Mouse (Mus musculus): ENCODE data around the gene Pnp. TPM values are rescaled to one million over a fixed set of nuclear protein-coding genes. Genes with fewer than 3 reads are reported as not detected.
"Not testable (repeated sequence)": the region's sequence is repeated elsewhere in the genome, so short reads cannot be mapped to it uniquely, and the experiment has no call there.

Gene Pnp
- polyA plus RNA-seq, 1 experiment from 2014 or later, result 28.2 TPM

DNA sequence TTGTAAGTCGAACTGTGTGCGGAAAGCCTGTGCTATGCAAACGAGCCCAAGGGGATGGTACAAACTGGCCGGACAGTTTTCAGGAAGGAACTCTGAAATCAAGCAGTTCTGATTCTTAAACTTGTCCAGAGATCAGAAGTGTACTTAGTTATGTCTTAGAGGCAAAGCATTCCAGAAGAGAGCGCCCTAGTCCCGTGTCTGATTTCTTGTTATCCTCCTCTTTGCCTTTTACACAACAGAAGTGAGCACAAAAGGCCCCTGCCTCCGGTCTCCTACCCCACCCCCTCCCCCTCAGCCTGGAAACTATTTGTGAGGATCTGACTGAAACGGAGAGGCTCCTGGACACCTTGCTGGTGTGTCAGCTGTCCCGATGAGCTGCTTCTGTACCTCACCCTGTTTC is 45.8 kb downstream of the Pnp start:
- ATAC-seq, result no peak
- no peak overlapping the region for H3K9ac ChIP-seq (ENCODE audit: low read length)

DNA sequence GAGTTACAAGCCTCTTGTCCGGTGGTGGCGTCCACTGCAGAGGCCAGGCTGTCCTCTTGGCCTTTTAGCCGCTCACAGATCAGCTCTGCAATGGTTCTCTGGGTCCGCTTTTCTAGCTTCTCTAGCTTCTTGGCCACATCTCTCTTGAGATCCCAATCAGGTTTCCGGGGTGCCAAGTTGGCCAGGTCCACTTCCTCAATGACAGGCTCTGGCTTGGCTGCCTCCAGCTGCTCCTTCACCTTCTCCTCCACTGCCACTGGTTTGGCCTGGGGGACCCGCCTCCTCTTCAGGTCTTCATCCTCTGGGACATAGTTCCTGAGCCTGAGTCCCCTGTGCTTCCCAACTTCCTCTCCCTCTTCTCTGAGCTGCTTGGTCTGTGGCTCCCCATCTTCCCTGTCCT is 47.6 kb downstream of the Pnp start:
- H3K4me2 ChIP-seq (ENCODE audit: low read length); DNase-seq (ENCODE audit: low spot score); H3K4me3 ChIP-seq (ENCODE audit: low read depth, low read length); H3K9ac ChIP-seq (ENCODE audit: low read length); H3K9me3 ChIP-seq (replicated peaks; ENCODE audit: control insufficient read depth, low read length); H3K27ac ChIP-seq (ENCODE audit: low read depth, low read length); H3K4me1 ChIP-seq (ENCODE audit: control insufficient read depth, insufficient read depth, low read length); H3K36me3 ChIP-seq (ENCODE audit: control insufficient read depth, insufficient read depth, low read length); ATAC-seq; H3K27me3 ChIP-seq (replicated peaks; ENCODE audit: control insufficient read depth, insufficient read depth, low read length): not testable (repeated sequence)
- 95% methylated on average over 6 of the region's 6 CpGs for WGBS

More for the DNA sequence above, 45.8 kb downstream of the Pnp start:
- H3K4me2 ChIP-seq (ENCODE audit: low read length), result 0 out of 2 replicates have a peak overlapping the region, but pooled peaks have one; percentile 5
- 8% methylated on average over 9 of the region's 9 CpGs for WGBS
- no peak overlapping the region for H3K27ac ChIP-seq (ENCODE audit: low read depth, low read length)
- H3K4me3 ChIP-seq (ENCODE audit: low read depth, low read length), result no peak overlapping the region
- peak; percentile 20 for DNase-seq (ENCODE audit: low spot score)
- no peaks in the 10 kb centered on the region for H3K4me1 ChIP-seq (ENCODE audit: control insufficient read depth, insufficient read depth, low read length)
- no peaks in the 10 kb centered on the region for H3K27me3 ChIP-seq (replicated peaks; ENCODE audit: control insufficient read depth, insufficient read depth, low read length)
- H3K36me3 ChIP-seq (ENCODE audit: control insufficient read depth, insufficient read depth, low read length), result no peaks in the 10 kb centered on the region
- H3K9me3 ChIP-seq (replicated peaks; ENCODE audit: control insufficient read depth, low read length), result no peaks in the 10 kb centered on the region

DNA sequence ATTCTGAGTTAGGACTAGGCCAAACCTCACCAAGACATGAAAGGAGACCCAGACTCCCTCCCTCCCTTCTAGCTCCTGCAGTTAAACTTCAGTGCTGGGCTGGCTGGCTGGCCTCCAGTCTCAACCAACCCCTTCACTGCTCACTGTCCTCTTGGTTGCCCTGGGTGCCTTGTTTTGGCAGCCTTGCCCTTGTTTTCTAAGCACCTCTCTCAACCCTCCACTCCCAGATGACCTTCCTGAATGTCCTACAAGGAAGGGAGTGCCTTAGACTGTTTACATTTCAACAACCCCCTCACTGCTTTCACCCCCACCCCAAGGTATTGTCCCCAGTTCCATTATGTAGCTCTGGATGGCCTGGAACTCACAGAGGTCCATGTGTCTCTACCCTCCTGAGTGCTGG is 48.7 kb downstream of the Pnp start:
- H3K4me2 ChIP-seq (ENCODE audit: low read length), result no peak overlapping the region
- no peaks in the 10 kb centered on the region for H3K9me3 ChIP-seq (replicated peaks; ENCODE audit: control insufficient read depth, low read length)
- H3K9ac ChIP-seq (ENCODE audit: low read length), result no peak overlapping the region
- ATAC-seq (no peak), DNase-seq (ENCODE audit: low spot score) (no peak)
- no peaks in the 10 kb centered on the region for H3K27me3 ChIP-seq (replicated peaks; ENCODE audit: control insufficient read depth, insufficient read depth, low read length)
- no peaks in the 10 kb centered on the region for H3K36me3 ChIP-seq (ENCODE audit: control insufficient read depth, insufficient read depth, low read length)
- no peak overlapping the region for H3K4me3 ChIP-seq (ENCODE audit: low read depth, low read length)
- no peak overlapping the region for H3K27ac ChIP-seq (ENCODE audit: low read depth, low read length)
- H3K4me1 ChIP-seq (ENCODE audit: control insufficient read depth, insufficient read depth, low read length), result no peaks in the 10 kb centered on the region

DNA sequence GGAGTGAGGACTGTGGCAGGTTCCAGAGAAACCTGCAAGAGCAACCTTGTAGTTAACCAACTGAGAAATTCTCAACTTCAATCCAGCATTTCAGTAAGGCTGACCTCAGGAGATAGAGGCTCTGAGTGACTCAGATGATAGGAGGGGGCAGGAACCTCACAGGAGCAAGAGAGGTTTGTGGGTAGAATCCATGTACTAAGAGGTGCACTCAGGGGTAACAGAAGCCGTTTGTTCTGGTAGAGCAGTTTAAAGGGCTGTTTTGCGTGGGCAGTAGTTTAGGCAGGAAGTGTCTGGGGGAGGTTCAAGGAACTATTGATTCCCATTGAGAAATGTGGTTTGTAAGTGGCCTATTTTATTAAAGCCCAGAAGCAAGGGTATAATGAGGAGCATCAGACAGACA is 50.3 kb downstream of the Pnp start:
- H3K4me1 ChIP-seq (ENCODE audit: control insufficient read depth, insufficient read depth, low read length), result no peaks in the 10 kb centered on the region
- H3K36me3 ChIP-seq (ENCODE audit: control insufficient read depth, insufficient read depth, low read length), result no peaks in the 10 kb centered on the region
- no peaks in the 10 kb centered on the region for H3K9me3 ChIP-seq (replicated peaks; ENCODE audit: control insufficient read depth, low read length)
- ATAC-seq (no peak), DNase-seq (ENCODE audit: low spot score) (no peak)
- H3K27ac ChIP-seq (ENCODE audit: low read depth, low read length), result no peak overlapping the region
- no peak overlapping the region for H3K9ac ChIP-seq (ENCODE audit: low read length)
- 57% methylated on average over 2 of the region's 2 CpGs for WGBS
- no peaks in the 10 kb centered on the region for H3K27me3 ChIP-seq (replicated peaks; ENCODE audit: control insufficient read depth, insufficient read depth, low read length)
- no peak overlapping the region for H3K4me2 ChIP-seq (ENCODE audit: low read length)
- no peak overlapping the region for H3K4me3 ChIP-seq (ENCODE audit: low read depth, low read length)

DNA sequence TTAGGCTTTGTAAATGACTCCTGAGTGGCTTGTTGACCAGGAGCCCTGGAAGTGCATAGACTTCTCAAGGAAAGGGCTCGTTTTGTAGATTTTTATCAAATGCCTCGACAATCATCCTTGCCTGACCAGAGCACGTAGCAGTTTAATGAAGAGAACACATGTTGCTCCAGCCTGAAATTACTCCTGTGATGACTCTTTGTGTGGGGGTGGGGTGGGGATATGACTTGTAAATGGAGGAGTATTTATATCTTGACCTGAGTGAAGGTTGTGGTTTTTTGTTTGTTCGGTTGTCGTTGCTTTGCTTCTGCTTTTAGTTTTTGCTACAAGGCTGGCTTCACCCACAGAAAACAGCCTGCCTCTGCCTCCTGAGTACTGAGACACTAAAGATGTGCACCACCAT is 51.0 kb downstream of the Pnp start:
- Histone ChIP-seq H3K27ac (ENCODE audit: low read depth, low read length) (no peak overlapping the region), H3K36me3 (ENCODE audit: control insufficient read depth, insufficient read depth, low read length) (no peaks in the 10 kb centered on the region), H3K4me2 (ENCODE audit: low read length) (no peak overlapping the region), H3K4me3 (ENCODE audit: low read depth, low read length) (no peak overlapping the region), H3K4me1 (ENCODE audit: control insufficient read depth, insufficient read depth, low read length) (no peaks in the 10 kb centered on the region), H3K9me3 (replicated peaks; ENCODE audit: control insufficient read depth, low read length) (no peaks in the 10 kb centered on the region), H3K27me3 (replicated peaks; ENCODE audit: control insufficient read depth, insufficient read depth, low read length) (no peaks in the 10 kb centered on the region), H3K9ac (ENCODE audit: low read length) (no peak overlapping the region)
- DNase-seq (ENCODE audit: low spot score) (no peak), ATAC-seq (no peak)
- WGBS, result 93% methylated on average over 5 of the region's 5 CpGs

DNA sequence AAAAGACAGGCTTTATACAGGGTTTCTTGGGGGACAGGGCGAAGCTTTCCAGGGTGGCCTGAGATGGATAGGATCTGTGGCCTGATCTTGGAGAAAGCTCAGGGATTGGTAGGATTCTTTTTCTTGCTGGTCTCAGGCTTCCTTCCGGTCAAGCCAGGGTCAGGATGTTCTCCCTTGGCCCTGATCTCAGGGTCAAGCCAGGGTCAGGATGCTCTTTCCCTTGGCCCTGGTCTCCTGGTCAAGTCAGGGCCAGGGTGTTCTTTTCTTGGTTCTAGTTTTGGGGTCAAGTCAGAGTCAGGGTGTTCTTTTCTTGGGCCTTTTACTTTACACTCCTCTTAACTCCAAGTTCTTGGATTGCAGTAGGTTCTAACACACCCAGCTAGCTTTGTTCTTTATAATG is 56.8 kb downstream of the Pnp start:
- Histone ChIP-seq H3K36me3 (ENCODE audit: control insufficient read depth, insufficient read depth, low read length) (no peaks in the 10 kb centered on the region), H3K9ac (ENCODE audit: low read length) (no peak overlapping the region), H3K9me3 (replicated peaks; ENCODE audit: control insufficient read depth, low read length) (no peaks in the 10 kb centered on the region), H3K27me3 (replicated peaks; ENCODE audit: control insufficient read depth, insufficient read depth, low read length) (no peaks in the 10 kb centered on the region), H3K27ac (ENCODE audit: low read depth, low read length) (no peak overlapping the region), H3K4me3 (ENCODE audit: low read depth, low read length) (no peak overlapping the region), H3K4me1 (ENCODE audit: control insufficient read depth, insufficient read depth, low read length) (no peaks in the 10 kb centered on the region), H3K4me2 (ENCODE audit: low read length) (no peak overlapping the region)
- DNase-seq (ENCODE audit: low spot score) (no peak), ATAC-seq (no peak)
- WGBS, result 95% methylated on average over 2 of the region's 2 CpGs

DNA sequence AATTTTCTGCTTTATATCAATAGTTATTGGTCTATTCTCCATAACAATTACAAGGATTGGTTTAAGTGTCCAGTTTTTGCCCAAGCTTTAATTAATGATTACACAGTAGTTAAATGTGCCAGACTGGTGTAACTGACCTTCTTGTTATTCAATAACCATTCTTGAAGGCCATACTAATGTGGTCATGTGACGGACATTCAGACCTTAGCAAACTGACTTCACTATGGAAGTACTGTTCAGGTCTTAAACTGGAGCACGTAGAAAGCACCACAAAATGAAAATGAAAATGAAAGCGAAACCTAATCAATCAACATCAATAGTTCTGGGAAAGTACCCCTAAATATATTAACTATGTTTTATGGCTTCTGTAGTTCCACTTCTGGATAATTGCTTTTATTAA is 60.2 kb downstream of the Pnp start:
- Histone ChIP-seq H3K27me3 (replicated peaks; ENCODE audit: control insufficient read depth, insufficient read depth, low read length) (no peaks in the 10 kb centered on the region), H3K9ac (ENCODE audit: low read length) (no peak overlapping the region), H3K9me3 (replicated peaks; ENCODE audit: control insufficient read depth, low read length) (no peaks in the 10 kb centered on the region), H3K27ac (ENCODE audit: low read depth, low read length) (no peak overlapping the region), H3K36me3 (ENCODE audit: control insufficient read depth, insufficient read depth, low read length) (no peaks in the 10 kb centered on the region), H3K4me3 (ENCODE audit: low read depth, low read length) (no peak overlapping the region), H3K4me1 (ENCODE audit: control insufficient read depth, insufficient read depth, low read length) (no peaks in the 10 kb centered on the region), H3K4me2 (ENCODE audit: low read length) (no peak overlapping the region)
- no peak for DNase-seq (ENCODE audit: low spot score)
- 89% methylated on average over 3 of the region's 3 CpGs for WGBS
- ATAC-seq, result no peak

DNA sequence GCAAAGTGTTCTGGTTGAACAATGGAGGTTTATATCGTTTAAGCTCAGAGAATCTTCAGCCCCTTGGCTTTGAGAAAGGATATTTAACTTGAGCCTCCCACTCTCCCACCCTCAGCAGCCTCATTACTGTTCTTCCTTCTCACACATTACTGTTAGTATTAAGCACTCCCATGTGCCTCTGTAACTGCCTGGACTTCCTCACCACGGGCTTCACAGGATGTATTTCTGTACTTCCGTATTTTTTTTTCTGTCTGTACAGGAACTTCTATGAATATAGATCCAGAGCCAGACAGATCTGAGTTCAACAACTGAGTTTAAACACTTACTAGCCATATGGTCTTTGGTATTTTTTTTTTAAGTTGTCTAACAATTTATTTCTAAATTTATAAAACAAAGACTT is 66.2 kb downstream of the Pnp start:
- no peak for DNase-seq (ENCODE audit: low spot score)
- Histone ChIP-seq H3K4me3 (ENCODE audit: low read depth, low read length) (no peak overlapping the region), H3K27ac (ENCODE audit: low read depth, low read length) (no peak overlapping the region), H3K9me3 (replicated peaks; ENCODE audit: control insufficient read depth, low read length) (no peaks in the 10 kb centered on the region), H3K27me3 (replicated peaks; ENCODE audit: control insufficient read depth, insufficient read depth, low read length) (no peaks in the 10 kb centered on the region), H3K9ac (ENCODE audit: low read length) (no peak overlapping the region), H3K4me1 (ENCODE audit: control insufficient read depth, insufficient read depth, low read length) (no peaks in the 10 kb centered on the region), H3K36me3 (ENCODE audit: control insufficient read depth, insufficient read depth, low read length) (no peaks in the 10 kb centered on the region), H3K4me2 (ENCODE audit: low read length) (no peak overlapping the region)
- no peak for ATAC-seq
- 88% methylated on average over 3 of the region's 3 CpGs for WGBS

DNA sequence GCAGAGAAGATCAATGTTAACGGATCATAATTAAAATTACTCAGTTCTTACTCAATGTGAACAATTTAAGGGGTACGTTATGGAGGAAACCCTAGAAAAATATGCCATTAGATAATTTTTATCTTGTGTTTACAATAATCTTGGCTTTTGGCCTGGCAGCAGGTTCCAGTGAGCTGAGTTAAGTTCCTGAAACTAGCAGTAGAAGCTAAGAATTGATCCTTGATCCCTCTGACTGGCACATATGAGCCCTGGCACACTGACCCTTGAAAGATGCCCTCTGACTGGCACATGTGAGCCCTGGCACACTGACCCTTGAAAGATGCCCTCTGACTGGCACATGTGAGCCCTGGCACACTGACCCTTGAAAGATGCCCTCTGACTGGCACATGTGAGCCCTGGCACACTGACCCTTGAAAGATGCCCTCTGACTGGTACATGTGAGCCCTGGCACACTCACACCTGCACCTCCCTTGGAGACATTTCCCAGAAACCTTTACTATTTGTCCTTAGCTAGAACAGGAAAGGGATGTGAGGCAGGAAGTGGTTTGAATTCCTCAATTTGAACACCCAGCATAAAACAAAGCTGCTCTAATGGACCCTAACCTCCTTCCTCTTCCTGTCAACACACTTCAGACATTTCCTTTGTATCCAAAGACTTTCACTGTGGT is 67.3 kb downstream of the Pnp start:
- Histone ChIP-seq H3K27me3 (replicated peaks; ENCODE audit: control insufficient read depth, insufficient read depth, low read length) (no peaks in the 10 kb centered on the region), H3K9ac (ENCODE audit: low read length) (no peak overlapping the region), H3K27ac (ENCODE audit: low read depth, low read length) (no peak overlapping the region), H3K36me3 (ENCODE audit: control insufficient read depth, insufficient read depth, low read length) (no peaks in the 10 kb centered on the region), H3K4me3 (ENCODE audit: low read depth, low read length) (no peak overlapping the region), H3K9me3 (replicated peaks; ENCODE audit: control insufficient read depth, low read length) (no peaks in the 10 kb centered on the region), H3K4me1 (ENCODE audit: control insufficient read depth, insufficient read depth, low read length) (no peaks in the 10 kb centered on the region), H3K4me2 (ENCODE audit: low read length) (no peak overlapping the region)
- no peak for ATAC-seq
- DNase-seq (ENCODE audit: low spot score), result no peak
- whole genome bisulfite sequencing, result 90% methylated on average over 2 of the region's 2 CpGs
